Mouse (Mus musculus): Measurements from ENCODE around the gene Wee2.

Gene Wee2

DNA sequence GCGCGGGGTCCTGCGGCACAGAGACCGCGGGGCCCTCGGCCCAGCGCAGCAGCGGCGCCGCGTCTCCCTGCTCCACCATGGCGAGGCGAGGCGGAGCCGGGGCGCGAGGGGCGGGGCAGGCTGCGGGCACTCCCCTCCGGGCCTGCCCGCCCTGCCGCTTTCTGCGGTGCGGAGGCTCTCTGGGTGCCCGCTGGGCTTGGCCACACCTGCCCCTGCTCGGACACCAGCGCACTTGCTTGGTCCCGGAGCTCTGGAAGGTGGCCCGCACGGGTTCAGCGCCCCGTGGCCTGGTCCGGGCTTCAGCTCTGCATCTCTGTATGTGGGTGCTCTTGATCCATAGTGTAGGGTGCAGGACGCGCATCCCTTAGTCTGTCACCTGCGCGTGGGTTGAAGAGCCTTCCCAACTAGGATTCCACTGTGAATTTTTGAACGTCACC lies 2.8 kb upstream of the Wee2 start, which contains the start of gene E330009J07Rik:
E330009J07Rik (minus strand) TSS at position 89 of the 437 bp plus-strand sequence.
- DNase-seq, result peak; percentile 89

DNA sequence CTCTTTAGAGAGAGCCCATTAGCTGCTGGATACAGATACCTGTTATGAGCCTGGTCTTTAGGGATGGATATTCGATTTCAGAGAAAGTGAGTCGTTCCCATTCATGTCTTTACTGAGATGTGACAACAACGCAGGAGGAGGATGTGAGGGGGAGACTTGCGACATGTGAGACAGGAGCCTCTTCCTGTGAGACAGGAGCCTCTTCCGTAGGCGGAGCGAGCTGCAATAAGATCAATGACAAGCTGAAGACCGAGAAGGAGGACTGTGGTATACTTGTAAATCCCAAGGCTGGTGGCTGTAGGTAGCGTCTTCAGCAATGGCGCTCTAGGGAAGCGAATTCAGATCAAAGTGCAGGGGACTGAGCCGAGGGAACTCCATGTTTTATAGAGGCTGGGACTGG lies 843 bp downstream of the Wee2 start:
- peak; percentile 60 for DNase-seq

DNA sequence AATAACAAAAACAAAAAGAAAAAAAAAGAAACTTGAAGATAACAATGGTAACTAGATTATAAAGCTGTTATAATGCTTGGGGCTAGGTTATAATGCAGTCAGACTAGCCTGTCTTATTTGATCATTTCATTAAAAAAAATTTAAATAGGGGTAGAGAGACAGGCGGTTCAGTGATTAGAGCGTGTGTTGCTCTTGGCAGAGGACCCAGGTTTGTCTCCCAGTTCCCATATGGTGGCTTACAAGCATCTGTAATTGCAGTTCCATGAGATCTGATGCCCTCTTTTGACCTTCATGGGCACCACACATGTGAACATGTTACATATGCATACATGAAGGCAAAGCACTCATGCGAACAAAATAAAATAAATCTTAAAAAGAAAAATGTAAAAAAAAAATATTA lies 2.4 kb downstream of the Wee2 start:
- no peak for DNase-seq

DNA sequence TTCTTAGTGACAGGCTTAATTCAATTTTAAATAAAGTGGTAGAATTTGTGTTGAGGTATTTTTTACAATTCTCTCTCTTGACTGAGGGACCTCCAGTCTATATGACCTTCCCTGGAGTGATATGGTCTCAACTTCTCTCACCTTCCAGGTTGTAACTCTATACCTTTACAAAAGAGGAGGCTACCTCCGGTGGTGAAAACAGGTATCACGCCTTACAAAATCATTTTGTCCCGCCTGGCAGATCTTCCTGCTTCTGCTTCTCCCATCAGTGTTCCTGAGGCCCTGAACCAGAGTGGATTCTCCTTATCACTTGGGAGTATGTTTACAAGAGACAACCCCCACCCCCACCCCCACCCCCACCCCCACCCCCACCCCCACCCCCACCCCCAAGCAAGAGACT lies 2.9 kb downstream of the Wee2 start:
- DNase-seq, result peak; percentile 41

DNA sequence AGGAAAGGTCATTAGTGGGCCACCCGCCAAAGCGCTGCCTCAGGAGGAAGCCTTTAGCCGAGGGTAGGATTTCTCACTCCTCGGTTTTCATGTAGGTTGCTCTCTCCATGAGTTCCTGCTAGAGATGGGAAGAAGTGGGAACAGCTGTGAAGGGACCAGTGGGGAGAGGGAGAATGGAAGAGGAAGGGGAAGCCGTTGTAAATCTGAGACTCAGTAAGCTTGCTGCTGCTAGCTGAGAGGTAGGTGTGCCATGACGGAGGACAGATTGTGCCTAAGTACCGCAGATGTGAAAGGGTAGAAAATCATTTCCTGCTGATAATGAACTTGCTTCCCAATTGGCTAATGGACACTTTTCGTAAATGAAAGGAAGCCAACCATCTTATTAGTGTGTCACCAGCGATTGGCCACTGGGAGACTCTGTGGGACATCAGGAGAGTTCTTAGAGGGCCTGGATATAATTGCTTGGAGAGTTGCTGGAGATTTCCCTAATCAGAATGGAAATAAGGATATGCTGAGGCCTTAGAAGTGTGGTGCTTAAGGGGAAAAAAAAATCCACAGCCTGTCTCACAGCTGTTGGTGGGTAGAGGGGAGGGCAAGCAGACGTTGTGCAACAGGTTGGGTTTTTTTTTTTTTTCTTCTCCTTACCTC lies 4.5 kb downstream of the Wee2 start:
- DNase-seq, result no peak

DNA sequence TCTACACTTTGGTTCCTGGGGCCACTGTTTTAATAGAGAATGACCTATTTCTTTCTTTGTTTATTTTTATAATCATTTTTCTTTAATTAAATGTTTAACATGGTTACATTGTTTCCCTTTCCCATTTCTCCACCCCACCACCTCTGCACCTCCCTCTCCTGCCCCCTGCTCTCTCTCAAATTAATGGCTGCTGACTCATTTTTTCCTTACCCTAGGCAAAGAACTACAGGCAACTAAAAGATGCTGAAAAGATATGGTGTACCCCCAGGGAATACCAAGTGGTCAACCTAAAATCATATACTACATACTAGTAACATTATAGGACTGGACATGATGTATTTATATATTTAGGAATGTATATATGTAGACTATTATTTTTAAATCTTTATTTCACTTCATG lies 9.7 kb downstream of the Wee2 start:
- no peak for DNase-seq

DNA sequence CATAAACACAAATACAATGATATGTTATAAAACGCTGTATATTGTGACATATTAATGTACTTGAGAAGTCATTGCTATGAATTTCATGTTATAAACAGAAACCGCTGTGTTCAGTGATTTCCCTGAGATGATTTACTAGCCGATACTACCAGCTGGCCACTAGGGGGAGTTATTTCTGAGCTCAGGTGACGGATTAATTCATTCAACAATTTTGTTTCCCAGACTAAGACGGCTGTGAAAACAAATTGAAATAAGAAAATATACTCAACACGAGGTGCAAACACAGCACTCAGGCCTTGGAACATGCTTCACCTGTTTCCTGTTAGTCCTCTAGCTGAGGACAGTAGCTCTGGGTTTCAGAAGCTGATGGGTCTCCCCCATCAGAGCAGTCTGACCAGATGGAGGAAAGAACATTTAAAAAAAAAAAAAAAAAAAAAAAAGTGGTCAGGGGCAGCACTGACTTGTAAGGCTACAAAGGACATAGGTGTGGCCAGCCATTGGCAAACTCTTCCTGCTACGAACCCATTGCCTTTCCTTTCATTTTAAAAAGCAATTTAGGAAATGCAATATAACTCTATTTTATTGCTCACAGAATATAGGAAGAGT lies 15.7 kb downstream of the Wee2 start:
- DNase-seq, result no peak

DNA sequence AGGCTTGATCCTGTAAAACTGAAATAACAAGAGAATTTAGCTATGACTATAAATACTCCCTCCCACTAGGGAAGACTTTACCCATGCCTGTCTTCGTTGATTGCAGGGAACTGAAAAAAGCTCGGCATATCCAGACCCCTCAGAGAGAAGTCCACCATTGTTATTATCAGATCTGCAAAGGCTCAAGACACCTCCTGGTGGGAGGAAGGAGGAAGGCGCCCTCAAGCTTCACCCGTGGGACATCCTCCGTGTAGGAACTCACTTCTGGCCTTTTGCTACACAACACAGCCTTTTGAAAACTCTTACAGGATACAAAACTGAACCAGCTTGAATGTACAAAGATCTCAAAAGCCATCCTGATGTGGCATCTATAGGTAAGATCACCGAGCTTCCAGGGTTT lies 26.8 kb downstream of the Wee2 start:
- peak; percentile 25 for DNase-seq

DNA sequence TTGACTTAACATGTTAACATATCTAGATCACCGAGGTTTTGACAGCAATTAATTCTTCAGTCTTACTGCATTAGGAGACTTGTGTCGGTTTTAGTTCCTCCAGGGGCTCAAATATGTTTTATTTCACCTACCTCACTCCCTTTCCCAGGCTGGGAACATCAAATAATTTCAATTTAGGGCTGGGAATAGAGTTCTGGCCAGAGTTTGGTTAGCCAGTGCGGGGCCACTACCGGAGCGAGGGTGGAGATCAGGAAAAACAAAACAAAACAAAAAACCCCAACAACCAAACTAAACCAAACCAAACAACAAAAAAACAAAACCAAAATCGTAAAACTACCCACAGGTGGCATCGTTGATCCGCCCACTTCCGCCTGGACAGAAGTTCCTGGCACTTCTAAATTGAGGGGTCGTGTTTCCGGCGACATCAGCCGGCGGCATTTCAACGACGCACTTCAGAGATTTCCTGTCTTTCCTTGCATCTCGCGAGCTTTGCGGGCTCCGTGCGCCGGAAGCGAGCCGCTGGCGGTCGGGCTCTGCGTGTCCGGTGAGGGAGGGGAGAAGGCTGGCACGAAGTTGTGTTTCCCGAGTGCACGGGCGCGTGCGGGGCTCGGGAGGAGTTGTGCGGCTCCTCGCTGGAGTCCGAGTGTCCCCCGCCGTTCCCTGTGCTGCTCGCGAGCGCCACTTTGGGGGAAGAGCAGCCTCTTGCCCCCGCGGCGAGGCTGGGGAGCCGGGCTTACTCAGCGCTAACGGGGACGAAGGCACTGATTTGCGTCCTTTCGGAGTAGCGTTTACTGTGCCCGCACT lies 32.2 kb downstream of the Wee2 start, which contains the start of gene Ssbp1:
Ssbp1 (plus strand) TSS at position 437 of the 804 bp plus-strand sequence.
- DNase-seq, result peak; percentile 93

DNA sequence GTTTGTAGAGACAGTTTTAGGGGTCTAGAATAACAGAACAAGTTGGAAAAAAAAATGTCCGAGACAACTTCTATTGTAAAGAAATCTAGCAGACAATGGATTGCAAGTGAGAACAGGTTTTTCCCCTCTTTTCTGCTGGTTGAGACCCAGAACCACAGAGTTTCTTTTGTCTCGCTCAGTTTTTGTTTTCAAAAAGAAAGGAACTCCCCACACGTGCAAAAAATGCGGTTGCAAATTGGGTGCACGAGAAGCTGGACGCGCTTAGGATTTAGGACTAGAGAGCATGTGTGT lies 32.8 kb downstream of the Wee2 start:
- DNase-seq, result no peak

DNA sequence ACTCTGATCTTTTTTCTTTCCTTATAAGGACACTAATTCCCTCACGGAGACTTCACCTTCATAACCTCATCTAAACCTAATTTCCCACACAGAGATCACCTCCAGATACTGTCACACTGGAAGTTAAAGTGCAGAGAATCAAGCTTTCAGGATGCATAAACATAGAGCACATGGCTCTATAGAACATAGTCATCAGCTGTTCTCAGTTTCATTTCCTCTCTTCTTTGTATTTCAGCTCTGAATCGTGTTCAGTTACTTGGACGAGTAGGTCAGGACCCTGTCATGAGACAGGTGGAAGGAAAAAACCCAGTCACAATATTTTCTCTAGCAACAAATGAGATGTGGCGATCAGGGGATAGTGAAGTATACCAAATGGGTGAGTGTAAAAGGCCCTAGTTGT lies 37.2 kb downstream of the Wee2 start:
- no peak for DNase-seq

DNA sequence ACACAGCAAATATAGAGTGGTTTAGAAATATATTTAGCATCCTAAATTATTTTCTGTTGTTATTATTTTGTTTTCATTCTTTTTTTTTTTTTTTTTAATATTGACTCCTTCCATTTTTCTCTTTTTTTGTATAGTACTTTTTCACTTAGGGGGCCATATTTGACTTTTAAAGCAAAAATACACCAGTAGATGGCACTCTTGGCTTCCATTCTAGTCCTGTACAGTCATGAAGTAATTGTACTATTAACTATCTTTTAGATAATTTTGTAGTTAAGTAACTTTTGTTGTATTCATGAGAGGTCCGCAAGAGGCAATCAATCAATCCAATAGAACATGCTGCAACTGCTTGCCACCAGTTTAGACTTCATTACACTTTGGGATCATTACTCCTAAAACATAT lies 40.8 kb downstream of the Wee2 start:
- no peak for DNase-seq

DNA sequence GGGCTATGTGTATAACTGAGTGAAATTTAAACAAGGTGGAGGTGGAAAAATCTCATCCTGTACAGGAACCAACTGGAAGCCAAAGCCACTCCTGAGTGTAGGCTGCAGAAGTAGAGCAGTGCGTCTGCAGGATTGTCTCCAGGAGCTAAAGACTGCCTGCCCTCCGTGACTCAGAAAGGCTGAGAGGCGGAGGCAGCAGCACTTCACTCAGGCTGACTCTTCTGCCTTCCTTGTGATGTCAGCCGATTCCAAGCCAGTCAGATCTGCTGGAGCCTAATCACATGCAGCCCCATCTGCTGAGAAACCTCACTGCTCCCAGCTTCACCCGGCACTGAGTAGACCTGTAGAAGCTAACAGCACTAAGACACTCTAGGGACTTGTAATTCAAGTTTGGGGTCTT lies 43.4 kb downstream of the Wee2 start:
- no peak for DNase-seq

DNA sequence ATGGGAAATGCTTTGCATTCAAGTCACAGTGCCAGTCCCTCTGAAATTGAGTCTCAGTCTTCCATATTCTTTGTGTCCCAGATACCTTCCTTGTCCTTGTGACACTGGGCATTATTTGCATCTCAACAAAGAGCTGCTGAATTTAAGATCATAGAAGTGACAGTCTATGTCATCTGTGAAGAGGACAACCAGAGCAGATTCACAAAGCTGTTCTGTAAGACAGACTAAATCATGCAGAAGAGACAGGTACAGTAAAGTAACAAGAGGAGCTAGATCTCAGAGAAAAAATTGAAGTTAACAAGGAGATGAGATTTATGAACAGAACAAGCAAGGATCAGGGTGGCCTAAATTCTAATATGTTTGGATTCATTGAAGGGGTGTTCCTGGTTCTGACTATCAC lies 52.0 kb downstream of the Wee2 start, which contains the start of gene Tas2r137:
Tas2r137 (plus strand) TSS at position 301 of the 400 bp plus-strand sequence.
- no peak for DNase-seq

DNA sequence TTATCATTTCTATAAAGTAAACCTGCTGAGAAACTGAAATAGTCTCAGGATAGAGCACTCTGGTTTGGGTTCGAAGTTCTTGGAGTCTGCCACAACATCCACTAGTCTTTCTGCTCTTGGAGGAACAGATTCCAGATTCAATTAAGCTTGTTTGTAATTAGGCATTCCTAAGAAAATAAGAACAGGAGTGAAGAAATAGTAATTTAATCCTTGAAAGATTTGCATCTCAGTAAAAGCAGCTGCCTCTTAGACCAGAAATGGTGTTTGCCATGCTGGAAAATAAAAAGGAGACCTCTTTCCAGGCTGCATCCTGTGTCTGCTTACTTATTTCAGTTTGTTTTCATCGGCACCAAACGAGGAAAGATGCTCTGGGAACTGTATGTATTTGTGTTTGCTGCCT lies 54.3 kb downstream of the Wee2 start, which contains the start of gene Tas2r108:
Tas2r108 (plus strand) TSS at position 301 of the 400 bp plus-strand sequence.
- DNase-seq, result no peak

Data from thymus, postnatal 14 days (tissue).